Mouse (Mus musculus): Measurements from ENCODE around the gene Nrd1. TPM values are rescaled to one million over a fixed set of nuclear protein-coding genes. Genes with fewer than 3 reads are reported as not detected.

The Nrd1 gene
- total RNA-seq, 2 experiments from 2014 or later: 99.5 to 136 TPM

DNA sequence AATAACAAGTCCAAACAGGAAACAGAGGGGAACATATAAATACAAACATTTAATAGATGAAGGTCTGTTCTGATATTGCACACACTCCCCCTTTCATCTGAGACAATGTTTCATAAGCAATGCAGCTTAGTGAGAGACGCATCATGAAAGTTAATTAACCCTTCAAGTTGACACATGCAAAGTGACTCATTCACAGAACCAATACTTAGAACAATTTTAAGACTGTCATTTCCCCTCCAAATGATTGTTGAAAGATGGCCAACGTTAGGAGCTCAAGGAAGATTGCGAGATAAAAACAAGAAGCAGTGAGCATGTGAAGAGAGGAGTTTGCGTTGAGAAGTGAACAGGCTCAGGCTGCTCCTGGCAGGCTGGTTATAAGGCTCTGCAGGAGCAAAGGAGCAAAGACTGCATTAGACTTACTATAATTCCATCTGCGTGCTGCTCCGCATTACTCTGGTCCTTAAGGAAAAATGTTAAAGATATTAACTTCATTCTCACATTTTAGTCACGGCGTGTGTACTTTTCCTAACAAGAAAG is 90.9 kb downstream of the Nrd1 start:
- no peak for DNase-seq (ENCODE audit: extremely low spot score in 1 of 2, low spot score in 1 of 2)

DNA sequence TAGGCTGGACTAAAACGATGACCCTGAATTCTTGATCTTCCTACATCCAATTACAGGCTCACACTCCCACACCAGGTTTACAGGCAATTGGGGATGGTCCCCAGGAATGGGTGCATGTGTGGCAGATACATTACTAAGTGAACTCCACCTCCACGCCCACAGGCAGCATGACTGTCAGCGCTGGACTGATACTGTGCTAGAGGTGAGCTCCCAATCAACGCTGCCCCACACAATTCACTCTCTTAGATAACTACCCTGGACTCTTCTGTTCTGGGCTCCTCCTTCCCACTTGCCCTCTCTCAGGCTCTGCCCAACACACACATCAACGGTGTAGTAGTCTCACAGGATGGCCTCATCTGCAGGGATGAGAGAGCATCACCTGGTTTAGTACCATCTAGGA is 91.9 kb downstream of the Nrd1 start:
- no peak for DNase-seq (ENCODE audit: extremely low spot score in 1 of 2, low spot score in 1 of 2)

DNA sequence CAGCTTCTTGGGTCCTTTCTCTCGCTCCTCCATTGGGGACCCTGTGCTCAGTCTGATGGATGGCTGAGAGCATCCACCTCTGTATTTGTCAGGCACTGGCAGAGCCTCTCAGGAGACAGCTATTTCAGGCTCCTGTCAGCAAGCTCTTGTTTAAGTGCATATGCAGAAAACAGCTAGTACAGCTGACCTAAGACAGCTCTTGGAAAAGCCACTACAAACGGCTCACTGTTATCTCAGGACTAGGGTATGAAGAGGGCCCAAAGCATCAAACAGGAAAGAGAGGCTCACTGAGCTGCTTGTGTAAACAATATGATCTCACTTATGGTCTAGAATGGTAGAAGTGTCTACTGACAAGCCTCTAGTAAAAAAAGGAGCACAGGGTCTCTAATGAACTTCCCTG is 93.8 kb downstream of the Nrd1 start:
- DNase-seq (ENCODE audit: extremely low spot score in 1 of 2, low spot score in 1 of 2): no peak

DNA sequence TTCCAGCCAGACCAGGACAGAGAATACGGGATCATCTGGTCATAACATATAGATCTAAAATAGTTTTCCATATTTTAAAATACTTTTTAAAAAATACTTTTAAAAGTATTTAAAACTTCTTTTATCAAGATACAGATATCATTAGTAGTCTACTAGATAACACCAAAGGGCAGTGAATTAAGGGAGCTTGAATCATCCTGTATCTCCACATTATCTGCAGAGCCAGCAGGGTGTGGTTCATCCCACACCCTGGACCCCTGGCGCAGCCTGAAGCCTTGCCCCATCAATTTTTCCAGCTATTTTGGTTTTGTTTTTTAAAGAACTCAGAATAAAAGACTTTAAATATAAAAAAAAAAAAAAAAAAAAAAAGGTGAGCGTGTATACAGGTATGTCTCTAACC is 98.4 kb downstream of the Nrd1 start:
- no peak for DNase-seq (ENCODE audit: extremely low spot score in 1 of 2, low spot score in 1 of 2)

DNA sequence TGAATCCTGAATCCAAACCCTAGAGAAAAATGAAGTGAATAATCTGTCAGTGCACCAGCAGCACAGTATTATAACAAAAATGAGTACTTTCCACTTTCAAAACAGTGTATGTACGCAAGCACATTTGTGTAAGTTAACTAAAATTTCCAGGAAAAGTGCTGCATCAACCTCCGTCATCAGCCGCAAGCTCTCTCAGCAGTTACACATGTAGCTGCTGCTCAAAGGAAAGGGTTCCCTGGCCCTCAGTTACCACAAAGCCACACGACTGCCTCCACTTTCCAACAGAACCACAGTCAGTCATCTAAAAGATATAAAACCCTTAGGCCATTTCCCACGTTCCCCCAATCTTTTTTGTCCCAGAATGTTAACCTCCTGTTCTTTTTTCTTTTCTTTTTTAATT is 102.1 kb downstream of the Nrd1 start:
- no peak for DNase-seq (ENCODE audit: extremely low spot score in 1 of 2, low spot score in 1 of 2)

DNA sequence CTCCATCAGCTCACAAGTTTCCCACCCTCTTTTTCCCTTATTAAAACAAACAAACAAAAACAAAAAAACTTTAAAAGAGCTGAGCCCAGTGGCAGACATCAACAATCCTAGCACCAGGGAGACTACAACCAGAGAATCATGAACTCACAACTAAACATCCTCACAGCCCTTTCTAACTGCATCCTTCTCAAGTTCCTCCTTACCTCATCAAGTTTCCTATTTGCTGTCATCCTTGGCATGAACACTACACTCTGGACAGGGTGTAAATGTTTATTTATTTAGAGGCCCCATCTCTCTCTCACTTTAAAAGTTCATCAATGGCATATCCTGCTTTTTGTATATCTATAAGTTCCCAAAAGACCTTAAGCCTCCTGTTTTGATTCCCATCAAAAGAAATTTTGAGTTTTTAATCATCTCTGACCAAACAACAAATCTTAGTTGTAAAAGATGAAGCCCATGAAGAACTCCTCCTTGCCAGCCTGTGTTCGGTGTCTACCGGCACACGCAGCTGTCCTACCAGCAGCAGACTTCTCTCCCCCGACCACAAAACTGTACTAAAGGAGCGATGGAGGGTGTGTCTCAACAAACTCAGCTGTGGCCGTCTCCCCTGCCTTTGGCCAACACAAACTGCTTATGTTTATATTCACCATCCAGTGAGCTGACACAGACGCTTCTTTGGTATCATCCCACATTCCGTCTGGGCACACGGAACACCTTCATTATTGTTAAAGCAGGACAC is 102.9 kb downstream of the Nrd1 start:
- no peak for DNase-seq (ENCODE audit: extremely low spot score in 1 of 2, low spot score in 1 of 2)

DNA sequence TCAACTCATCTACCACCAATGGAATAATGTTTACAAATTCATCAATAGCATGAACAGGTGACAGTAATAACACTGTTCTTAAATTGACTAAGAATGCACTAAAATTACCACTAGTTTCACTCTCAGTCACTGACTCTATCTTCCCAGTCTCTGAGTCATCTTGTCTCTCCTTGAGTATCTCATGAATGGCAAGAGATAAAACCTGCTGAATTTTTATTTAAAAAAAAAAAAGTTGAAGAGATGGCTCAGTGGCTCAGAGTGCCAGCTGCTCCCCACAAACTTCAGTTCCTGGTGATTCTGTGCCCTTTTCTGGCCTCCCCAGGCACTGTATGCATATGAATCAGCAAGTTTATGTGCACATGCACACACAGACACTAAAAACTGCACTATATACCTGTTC is 104.8 kb downstream of the Nrd1 start:
- no peak for DNase-seq (ENCODE audit: extremely low spot score in 1 of 2, low spot score in 1 of 2)

DNA sequence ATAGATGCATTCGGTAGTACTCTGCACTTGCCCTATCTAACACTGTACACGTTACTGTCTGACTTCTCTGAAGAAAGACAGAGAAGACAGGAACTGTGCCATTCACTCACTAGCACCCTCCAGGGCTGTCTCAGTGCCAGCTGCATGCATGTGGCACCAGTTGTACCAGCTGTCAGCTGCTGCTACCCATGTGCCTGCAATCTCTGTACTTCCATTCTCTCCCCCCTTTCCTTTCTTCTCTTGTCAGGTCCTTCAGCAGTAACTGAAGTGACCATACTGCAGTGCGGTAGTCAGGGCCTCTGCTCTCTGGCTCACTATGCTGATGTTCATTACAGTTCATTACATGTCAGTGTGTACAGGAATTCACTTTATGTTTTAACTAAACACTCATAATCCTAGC is 105.6 kb downstream of the Nrd1 start:
- DNase-seq (ENCODE audit: extremely low spot score in 1 of 2, low spot score in 1 of 2): no peak

DNA sequence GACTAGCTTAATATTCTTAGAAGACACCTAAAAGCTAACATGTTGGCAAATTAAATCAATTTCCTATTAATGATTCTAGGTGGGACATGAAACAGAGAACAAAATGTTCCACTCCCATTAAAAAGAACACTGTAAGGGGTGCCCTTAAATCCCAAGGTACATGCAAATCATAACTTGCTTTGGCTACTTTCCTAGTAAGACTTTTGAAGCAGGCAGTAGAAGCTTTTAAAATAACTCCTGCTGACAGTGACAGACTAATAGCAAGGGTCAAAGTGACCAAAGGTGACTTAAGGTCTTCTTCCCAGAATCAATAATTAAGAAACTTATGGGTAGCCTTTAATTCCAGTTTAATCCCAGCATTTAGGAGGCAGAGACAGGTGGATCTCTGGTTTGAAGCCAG is 106.1 kb downstream of the Nrd1 start:
- DNase-seq (ENCODE audit: extremely low spot score in 1 of 2, low spot score in 1 of 2): no peak

DNA sequence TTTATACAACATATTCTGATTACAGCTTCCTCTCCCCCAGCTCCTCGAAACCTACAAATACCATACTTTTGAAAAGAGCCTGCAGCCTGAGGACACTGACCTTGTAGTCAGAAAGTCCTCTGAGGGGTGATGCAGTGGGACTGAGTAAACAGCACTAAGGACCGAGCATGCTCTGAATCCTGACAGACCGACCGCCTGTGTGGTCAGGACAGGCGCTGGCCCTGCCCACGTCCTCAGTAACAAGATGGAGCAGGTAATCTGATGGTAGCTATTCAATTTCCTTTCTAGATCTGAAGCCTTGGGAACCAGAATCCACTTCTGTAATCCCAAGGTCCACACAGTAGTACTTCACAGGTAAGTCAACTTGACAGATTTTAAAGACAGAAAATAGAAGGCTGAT is 108.6 kb downstream of the Nrd1 start:
- DNase-seq (ENCODE audit: extremely low spot score in 1 of 2, low spot score in 1 of 2): no peak

DNA sequence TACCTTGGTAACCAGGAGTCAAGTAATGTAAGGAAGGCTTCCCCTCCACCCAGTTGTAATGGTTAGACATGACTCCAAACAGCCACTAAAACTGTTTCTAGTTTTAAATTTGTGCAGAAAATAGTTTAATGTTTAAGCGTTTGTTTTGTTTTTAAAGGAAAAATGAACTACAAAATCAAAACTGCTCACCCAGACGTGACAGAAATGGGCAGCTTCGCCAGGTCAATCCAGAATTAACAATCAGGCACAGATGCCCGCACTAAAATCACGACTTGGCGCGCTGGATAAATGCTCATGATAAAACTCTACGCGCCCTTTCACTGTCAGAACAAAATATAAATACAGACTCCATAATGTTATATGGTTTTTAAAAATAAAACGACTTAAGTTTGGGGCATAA is 109.2 kb downstream of the Nrd1 start:
- no peak for DNase-seq (ENCODE audit: extremely low spot score in 1 of 2, low spot score in 1 of 2)

DNA sequence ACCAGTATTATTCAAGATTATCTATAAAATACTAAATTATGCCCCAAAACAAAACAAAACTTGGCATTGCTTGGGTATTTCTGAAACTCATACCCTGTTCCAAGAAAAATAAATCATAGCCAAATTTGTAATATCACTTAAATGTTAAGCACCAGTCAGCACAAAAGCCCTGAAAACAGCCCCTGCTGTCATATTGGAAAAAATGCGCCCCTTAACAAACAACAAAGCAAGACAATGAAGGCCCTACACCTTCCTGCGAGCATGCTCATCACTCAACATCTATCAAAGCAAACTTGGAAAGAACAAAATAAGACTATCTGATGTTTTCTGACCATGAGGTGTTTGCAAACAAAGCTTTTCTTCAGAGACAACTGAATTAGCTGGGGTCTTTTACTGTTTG is 110.5 kb downstream of the Nrd1 start:
- no peak for DNase-seq (ENCODE audit: extremely low spot score in 1 of 2, low spot score in 1 of 2)

Small RNA genes within 50 kb of the gene (microRNA-seq; reads per million reads assigned to microRNA genes)
- gene Mir761: 0 reads per million in 2 experiments

Other genes with a start within 250 kb of the Nrd1 start
- gene Zfyve9, start 219.9 kb upstream of the Nrd1 start, total RNA-seq (2021): 10 to 100 TPM; 53.1 to 54.6 TPM
- gene Btf3l4, start 167.0 kb upstream of the Nrd1 start, total RNA-seq (2021): 10 to 100 TPM; 92.4 to 93.2 TPM
- gene Txndc12, start 166.1 kb upstream of the Nrd1 start, total RNA-seq (2021): 10 to 100 TPM; 37.0 to 37.7 TPM
- 10 to 100 TPM; 18.1 to 20.1 TPM for gene Kti12, start 152.9 kb upstream of the Nrd1 start, total RNA-seq (2021)
- gene A730015C16Rik, start 152.0 kb upstream of the Nrd1 start, total RNA-seq (2021): under 1 TPM in 1 of 2 experiments, not detected in 1; 0.37 TPM
- gene Rab3b, start 121.6 kb upstream of the Nrd1 start, total RNA-seq (2021): 10 to 100 TPM; 46.0 to 55.2 TPM
- 10 to 100 TPM; 50.0 to 50.7 TPM for gene Osbpl9, start 201.6 kb downstream of the Nrd1 start, total RNA-seq (2021)
- gene Calr4, start 233.8 kb downstream of the Nrd1 start, total RNA-seq (2021): 1 to 10 TPM in 1 of 2 experiments, under 1 TPM in 1; 0.87 to 1.2 TPM